Mouse (Mus musculus) heart, postnatal 0 days (tissue): Measurements from ENCODE around the gene Gm43302.
"Not testable (repeated sequence)": the region's sequence is repeated elsewhere in the genome, so short reads cannot be mapped to it uniquely, and the experiment has no call there.

Source experiments
- CTCF ChIP-seq: IDR thresholded peaks from 2 replicates; pipeline ENCODE4 v1.5.1; 2016; ENCODE audit warnings: antibody characterized with exemption, control low read depth, low read depth
- EP300 ChIP-seq: IDR thresholded peaks from 2 replicates; pipeline ENCODE4 v1.6.1; 2016; ENCODE audit warnings: antibody characterized with exemption, low read depth

DNA sequence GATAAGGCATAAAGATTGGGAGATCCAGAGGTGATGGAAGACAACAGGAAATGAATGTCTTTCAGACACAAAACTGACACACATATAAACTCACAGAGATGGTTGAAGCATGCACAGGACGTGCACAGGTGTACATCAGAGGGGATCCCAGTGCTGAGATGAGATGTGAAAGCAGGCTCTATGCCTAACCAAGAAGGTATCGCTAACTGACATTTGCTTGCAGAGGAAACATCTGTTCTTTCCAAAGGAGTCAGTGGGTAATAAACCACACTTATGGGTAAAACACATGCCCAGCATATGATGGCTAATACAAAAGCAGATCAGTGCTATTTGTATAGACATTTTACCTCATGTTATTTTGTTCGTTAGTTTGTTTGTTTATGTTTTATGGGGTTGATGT is 84.5 kb downstream of the Gm43302 start:
- TF ChIP-seq CTCF, EP300: not testable (repeated sequence)
